Mouse (Mus musculus): Measurements from ENCODE around the gene Dcaf1.

The Dcaf1 gene

GRCm38 (mm10) chr9:106876666-106877065 lies 55.0 kb downstream of the Dcaf1 start:
- no peak for DNase-seq (ENCODE audit: low read depth, low spot score)

GRCm38 (mm10) chr9:106879471-106879870 lies 57.8 kb downstream of the Dcaf1 start:
- DNase-seq (ENCODE audit: low read depth, low spot score): no peak

GRCm38 (mm10) chr9:106881071-106881755 lies 59.5 kb downstream of the Dcaf1 start:
- no peak for DNase-seq (ENCODE audit: low read depth, low spot score)

GRCm38 (mm10) chr9:106882176-106882575 lies 60.5 kb downstream of the Dcaf1 start:
- no peak for DNase-seq (ENCODE audit: low read depth, low spot score)

GRCm38 (mm10) chr9:106883085-106883484 lies 61.4 kb downstream of the Dcaf1 start:
- no peak for DNase-seq (ENCODE audit: low read depth, low spot score)

DNA sequence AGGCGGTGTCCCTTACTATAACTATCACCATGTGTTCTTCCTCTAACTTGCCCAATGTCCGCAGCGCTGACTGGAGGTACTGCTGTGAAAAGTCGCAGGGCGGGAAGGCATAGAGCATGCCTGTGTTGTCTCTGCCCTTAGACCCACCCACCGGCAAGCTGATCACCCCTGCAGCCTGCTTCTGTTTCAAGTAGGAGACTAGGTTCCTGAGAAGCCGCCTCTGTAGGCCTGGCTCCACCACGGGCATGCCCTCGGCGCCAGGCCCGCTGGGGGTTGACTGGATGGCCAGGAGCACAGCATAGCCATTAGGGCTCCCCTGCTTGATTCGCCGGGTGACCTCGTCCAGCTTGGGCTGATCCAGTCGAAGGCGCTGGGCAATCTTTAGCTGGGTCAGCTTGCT lies 62.6 kb downstream of the Dcaf1 start:
- no peak for DNase-seq (ENCODE audit: low read depth, low spot score)

GRCm38 (mm10) chr9:106884996-106885900 lies 63.6 kb downstream of the Dcaf1 start:
- no peak for DNase-seq (ENCODE audit: low read depth, low spot score)

- no peak for DNase-seq (ENCODE audit: low read depth, low spot score)
These were observed 64.4 kb downstream of the Dcaf1 start for GRCm38 (mm10) chr9:106885901-106886731.

DNA sequence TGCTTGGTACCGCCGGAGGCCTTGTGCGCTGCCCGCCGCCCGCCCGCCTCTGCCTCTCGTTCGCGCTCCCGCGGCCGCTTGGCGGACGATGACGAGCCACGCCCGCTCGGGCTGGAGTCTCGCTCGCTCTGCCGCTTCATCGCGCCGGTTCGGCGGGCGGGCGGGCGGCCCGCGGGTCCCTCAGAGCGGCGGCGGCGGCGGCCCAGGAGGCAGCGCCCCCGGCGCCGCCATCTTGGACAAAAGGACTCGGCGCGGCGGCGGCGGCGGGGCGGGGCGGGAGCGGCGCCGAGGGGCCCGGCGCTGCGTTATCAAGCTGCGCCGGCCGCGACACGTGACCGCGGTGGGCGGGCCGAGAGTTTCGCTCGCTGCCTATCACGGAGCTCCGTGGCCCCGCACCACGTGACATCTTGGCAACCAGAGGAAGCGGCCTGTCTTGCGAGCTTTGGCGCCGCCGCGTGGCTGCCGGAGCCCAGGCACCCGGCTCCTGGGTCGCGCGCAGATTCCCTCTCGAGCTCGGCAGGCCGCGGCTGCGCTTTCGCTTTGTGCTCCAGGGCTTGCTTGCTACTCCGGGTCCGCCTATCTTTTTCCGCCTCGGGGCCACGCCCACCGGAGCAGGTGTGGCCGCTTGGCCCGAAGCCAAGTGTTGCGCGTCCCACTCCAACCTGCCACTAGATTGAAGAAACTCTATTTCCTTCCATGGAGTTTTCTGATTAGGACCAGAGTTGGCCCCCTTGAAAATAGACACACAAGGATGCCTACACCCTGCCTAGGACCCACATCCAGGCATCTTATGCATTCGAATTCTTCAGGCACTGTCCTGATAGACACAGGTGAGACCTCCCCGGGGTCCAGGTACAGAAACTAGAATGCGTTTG lies 65.4 kb downstream of the Dcaf1 start, which contains the start of gene Rbm15b:
Rbm15b (minus strand) TSS at position 601 of the 875 bp plus-strand sequence.
- DNase-seq (ENCODE audit: low read depth, low spot score): peak; percentile 98

- no peak for DNase-seq (ENCODE audit: low read depth, low spot score)
These were observed 66.7 kb downstream of the Dcaf1 start for GRCm38 (mm10) chr9:106888346-106888745.

GRCm38 (mm10) chr9:106889321-106889720 lies 67.6 kb downstream of the Dcaf1 start:
- no peak for DNase-seq (ENCODE audit: low read depth, low spot score)

- DNase-seq (ENCODE audit: low read depth, low spot score): no peak
These were observed 69.0 kb downstream of the Dcaf1 start for GRCm38 (mm10) chr9:106890496-106891240.

- DNase-seq (ENCODE audit: low read depth, low spot score): no peak
These were observed 69.7 kb downstream of the Dcaf1 start for GRCm38 (mm10) chr9:106891341-106891741.

GRCm38 (mm10) chr9:106891829-106892551 lies 70.3 kb downstream of the Dcaf1 start, which contains the start of gene Manf:
Gene Manf (minus strand): TSS chr9:106891979.
- peak; percentile 96 for DNase-seq (ENCODE audit: low read depth, low spot score)

DNA sequence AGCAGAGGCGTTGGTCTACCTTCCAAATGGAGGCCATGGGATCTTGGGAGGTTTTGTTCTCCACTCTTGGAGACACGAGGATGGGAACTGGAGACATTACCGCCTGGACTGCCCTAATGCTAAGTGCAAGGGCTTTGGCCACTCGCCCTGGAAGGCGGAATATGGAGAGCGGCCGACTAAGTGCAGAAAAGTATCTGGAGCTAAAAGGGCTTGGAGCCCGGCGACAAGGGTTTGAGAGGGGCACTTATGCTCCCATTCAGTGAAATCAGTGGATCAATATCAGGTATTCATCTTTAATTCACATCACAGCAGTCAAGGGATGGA lies 70.8 kb downstream of the Dcaf1 start:
- no peak for DNase-seq (ENCODE audit: low read depth, low spot score)

DNA sequence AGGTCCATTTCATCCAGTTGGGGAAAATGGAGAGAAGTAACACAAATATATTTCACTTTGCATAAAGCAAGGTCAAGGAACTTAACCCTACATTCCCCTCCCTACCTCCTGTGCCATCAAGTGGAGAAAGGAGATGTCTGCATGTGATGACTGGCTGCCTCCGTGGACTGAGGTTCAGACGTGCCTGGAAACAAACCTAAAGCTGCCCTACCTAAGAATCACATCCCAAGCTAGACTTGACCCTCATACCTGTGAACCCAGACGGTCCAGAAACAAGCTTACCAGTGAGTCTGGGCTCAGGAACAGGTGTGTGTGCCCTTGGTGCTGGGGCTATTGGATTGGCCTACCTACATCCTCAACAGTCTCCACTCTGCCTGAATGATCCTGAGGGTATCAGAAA lies 71.7 kb downstream of the Dcaf1 start:
- no peak for DNase-seq (ENCODE audit: low read depth, low spot score)

DNA sequence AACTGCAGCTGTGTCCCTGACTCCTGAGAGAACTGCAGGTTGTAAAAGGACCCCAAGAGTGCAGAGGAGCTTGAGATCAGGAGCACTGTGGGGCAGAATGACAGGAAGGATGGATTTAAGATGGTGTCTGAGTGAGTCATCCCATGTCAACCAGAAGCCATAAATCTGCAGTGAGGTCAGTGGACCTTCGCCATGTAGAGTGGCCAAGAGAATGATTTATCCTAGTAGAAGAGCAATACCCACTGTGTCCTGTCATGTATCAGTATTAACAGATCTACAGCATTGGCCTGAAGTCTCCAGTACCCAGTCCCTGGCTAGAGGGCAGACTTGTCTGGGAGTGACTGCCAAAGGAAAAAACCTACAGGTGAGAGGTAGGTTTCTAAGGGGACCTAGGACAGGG lies 77.2 kb downstream of the Dcaf1 start:
- DNase-seq (ENCODE audit: low read depth, low spot score): no peak

DNA sequence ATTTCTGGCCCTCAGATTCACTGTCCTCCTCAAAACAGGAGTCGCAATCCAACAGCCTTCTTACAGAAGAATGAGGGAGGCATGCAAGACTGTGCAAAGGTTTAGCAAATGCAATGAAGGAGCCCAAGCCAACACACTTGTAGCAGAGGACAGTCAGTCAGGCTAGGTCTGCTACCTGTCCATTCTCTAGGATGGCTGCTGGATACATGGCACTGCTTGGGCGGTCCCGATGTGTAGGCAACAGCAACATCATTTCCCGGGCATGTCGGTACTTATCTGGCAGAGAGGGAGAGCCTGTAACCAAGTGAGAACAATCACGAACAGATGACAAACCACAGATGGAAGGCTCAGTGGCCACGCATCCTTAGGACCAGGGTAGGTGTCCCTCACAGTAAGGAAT lies 79.9 kb downstream of the Dcaf1 start:
- no peak for DNase-seq (ENCODE audit: low read depth, low spot score)

DNA sequence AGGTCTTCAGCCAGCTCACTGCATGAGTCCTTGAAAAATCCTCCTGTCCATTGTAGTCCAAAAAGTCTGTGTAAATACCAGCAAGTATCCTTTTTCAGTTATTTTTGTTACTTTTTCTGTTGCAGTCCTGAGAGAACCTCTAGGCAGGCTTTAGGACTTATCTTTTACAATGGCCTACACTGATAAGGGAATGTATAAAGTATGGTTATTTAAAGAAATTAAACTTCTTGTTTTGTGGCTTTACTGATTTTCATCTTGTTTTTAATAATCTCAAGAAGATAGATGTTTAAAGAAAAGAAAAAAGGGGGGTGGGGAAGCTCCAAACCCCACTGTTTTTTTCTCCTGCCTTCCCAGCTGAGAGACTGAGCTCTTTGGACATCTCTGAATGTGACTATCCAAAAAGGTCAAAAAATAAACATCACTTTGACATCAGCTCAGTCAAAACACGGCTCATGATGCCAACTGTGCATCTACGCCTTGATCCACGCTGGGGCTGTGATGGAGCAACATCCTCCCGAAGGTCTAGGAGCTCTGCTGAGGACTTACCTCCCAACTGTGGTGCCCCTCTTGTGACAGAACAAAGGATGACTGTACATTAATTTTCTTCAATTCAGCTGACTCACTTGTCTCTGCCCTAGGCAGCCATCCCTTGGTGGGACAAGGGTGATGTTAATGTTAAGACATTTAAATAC lies 81.6 kb downstream of the Dcaf1 start:
- no peak for DNase-seq (ENCODE audit: low read depth, low spot score)
